Mouse (Mus musculus) spleen, postnatal 36 days (tissue): ENCODE measurements around the gene Ago3.
A peak's percentile ranks its signal among the peaks of the same experiment; 100 is the strongest.

Source experiments
- DNase-seq, 2 experiments: peaks; one replicate each; pipeline ENCODE4 v3.0.0; 2022; ENCODE audit warnings: low spot score in 2 of 2, mixed read lengths in 1 of 2

Gene Ago3

DNA sequence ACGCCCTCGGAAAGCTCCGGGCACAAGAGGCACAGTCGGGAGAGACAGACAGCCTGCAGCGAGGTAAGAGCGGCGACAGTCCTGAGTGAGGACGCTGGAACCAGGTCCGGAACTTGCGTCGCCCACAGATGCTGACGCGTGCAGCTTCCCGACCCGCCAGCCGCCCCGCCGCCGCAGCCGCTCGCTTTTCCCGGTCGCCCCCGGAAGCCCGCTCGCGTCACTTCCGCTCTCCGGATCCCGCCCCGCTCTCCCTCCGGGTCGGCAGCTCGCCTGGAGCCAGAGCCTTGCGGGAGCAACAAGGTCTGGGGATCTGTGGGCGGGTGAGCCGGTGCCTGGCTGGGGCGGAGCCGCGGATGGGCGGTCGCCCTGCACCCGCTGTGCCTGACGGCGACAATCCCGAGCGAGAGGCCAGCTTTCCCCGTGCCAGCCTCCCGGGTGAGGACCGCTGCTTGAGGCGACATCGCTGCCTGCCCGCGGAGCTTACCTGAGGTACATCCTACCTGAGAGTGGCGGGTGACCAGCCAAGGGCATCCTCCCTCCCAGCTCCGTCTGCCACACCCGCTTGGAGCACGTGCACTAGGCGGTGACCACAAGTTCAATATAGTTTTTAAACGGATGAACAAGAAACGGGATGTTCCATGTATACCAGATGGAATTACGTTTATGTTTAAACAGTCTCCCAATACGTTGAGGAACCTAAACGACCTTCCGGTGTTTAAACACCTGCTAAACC is at the start of gene Ago3:
TSS of gene Ago3 (minus strand) at position 210 of the 733 bp plus-strand sequence.
- DNase-seq = peak; percentile 88 to 90

DNA sequence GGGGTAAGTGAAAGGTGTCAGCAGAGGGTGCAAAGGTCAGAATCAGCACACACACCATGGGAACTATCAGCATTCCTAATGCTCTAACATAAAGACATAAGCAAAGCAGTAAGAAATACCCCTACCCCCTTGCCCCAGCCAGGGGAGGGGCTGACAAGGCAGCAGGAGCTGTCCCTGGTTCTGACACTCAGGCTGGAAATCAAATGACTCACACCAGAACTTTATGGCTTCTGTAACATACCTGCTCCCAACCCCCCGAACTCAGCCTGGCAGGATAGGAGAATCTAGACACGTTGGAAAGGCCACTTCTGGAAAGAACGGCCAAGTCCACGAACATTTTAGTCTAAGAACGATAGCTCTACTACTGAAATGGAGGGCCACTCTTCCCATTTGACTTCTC is 43.7 kb upstream of the Ago3 start:
- no peak for DNase-seq

DNA sequence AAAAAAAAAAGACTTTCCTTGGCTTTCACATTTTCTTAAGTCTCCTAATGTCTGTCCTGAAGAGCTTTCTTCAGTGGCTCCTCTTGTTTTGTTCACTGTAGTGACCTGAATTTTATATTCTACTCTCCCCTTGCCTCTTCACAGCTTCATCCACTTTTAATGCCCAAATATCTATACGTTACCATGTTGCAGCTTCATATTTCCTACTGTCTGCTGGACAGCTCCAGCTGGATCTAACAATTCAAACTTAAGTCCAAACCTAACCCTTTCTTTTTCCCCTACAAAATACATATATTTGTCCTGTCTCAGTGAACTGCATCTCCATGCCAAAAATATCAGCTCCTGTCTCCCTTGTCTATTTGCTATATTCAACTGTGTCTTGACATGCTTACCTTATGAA is 40.0 kb upstream of the Ago3 start:
- DNase-seq = no peak

DNA sequence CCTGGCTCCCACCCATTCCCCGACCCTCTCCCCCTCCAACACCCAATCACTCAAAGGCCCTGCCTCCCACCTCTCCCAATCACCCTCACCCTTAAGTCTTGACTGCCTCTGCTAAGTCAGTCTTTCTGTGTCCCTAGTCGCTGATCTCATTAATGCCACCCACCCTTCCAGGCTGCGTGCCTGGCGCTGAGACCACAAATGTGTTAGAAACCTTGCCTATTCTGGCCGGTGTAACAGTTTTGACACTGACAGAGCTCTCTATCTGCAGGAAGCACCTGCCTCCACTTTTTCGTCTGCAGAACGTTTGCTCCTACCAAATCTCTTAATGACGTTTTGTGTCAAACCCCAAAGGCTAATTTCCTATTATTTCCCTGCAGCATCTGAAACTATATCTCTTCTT is 39.6 kb upstream of the Ago3 start:
- DNase-seq = no peak

DNA sequence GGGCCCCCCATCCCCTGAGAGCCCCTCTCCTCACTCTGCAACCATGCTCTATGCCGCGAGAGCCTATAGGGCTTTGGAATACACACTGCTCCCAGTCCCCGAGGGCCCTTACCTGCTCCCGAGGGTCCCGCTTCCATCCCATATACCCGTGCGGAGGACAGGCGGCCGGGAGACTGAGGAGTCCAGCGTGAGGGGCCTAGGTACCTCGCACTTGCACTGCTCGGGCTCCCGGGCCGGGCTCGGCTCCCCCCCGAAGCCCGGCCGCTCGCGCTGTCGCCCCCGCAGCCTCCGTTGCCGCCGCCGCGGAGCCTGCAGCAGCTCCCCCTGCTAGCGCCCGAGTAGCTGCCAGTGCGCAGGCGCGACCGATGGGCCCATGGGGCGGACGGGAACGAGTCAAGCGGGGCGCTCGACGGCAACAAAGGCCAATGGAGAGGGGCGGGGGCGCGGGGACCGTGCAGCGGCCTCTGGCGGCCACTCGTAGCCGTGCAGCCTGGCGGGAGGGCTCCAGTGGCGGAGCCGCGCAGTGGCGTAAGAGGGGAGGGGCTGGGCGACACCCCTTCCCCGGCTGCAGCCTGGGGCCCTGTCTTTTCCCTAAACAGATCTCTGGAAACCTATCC is 39.0 kb upstream of the Ago3 start, which contains the start of gene Ago1:
TSS of gene Ago1 (minus strand) at position 299 of the 617 bp plus-strand sequence.
- DNase-seq = peak; percentile 95 to 96

DNA sequence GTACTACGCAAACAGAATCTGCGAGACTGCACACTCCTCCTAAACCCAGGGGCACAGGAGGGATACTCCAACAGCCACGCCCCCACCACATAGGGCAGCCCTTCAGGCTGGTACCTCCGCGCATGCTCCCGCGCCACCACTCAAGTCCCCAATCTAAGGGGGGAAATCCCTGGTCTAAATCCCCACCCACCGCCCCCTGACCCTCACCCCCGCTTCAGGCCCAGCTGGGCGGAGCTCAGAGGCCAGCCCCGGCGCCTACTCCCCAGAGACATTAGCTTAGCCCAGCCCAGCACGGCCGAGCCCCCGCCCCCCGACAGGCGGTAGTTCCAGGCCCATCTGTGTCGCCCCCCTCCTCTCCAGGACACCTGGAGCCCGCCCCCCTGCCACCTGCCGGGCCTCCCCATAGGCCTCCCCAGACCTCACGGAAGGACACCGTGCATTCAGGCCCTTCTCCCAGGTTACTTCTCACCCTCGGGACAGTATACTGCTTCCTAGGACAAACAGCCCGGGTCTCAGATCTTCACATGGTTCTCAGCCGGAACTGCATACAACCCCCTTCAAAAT is 38.4 kb upstream of the Ago3 start:
- peak; percentile 73 to 79 for DNase-seq

DNA sequence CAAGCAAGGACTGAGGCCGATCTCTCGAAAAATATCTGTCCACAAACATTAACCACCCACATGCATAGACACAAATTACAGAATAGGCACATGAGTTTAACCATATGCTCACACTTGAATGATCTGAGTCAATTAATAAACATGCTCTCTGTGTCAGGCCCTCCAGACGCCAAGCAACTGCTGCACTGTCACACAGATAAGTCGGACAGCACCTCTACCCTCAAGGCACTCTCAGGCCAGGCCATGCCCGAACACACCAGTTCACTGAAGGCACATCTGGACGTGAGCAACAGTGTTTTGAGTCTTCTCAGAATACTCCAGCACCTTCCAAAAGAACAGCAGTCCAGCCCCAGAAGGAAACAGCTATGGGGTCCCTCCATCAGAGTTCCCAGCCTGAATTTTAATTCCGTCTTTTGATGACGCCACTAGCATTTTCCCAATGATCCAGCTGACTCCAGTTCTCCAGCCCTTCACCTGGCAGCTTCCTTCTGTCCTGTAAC is 36.9 kb upstream of the Ago3 start:
- DNase-seq = no peak

DNA sequence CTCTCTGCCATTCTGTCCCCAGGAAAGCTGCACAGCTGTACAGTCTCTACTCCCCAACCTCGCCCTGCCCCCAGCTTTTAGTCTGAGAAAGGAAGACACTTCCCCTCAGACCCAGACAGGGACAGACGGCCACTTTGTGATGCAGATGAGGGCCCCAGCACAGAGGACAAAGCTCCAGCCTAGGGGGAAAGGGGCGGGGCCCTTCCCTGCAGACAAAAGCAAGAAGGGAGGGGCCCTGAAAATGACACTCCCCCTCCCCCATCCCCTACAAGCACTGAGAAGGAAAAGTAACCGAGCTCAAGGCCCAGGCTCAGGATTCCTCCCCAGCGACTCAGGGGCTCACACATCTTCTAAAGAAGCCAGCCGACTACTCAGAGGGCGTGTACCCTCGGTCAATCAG is 36.5 kb upstream of the Ago3 start:
- peak in 1 of 2 experiments; percentile 12 for DNase-seq

DNA sequence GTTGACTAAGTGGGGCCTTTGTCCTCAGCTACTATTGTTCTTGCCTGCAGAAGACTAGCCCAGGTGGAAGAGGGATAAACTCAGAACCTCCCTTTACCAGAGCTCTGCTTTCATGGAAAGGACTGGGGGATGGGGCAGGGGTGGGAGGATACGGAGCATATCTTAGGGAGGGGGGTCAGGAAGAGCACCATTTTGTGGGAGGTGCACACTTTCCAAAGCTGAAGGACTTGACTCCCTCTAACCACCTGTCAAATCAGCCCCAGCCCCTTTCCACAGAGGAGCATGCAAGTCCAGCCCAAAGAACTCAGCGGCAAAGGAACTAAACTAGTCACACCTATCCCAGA is 35.5 kb upstream of the Ago3 start:
- no peak for DNase-seq

DNA sequence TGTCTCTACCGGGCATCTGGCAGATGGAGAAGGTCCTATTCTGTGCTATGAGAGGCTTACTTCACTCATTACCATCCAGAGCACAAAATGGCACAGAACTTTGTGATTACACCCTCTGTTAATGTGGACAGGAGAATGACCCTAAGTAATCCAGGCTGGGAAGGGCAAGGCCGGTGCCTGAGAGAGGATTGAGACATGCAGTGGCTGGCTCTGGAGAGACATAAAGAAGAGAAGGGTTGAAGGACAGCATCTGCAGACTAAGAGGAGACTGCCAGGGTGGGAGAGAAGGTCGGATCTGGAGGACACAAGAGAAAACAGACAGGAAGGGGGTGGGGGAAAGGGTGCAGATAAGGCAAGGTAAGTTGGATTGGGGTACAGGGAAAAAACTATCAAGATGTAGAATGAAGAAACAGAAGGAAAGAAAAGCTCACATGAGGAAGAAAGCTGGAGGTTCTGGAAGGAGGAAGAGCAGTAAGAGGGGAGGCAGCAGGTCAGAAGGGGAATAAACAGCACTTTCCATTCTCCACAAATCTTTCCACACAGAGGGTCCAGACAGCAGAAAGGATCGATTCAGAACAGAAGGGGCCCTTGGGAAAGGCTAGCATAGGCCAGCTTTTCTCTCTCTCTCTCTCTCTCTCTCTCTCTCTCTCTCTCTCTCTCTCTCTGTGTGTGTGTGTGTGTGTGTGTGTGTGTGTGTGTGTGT is 35.0 kb upstream of the Ago3 start:
- DNase-seq = no peak

DNA sequence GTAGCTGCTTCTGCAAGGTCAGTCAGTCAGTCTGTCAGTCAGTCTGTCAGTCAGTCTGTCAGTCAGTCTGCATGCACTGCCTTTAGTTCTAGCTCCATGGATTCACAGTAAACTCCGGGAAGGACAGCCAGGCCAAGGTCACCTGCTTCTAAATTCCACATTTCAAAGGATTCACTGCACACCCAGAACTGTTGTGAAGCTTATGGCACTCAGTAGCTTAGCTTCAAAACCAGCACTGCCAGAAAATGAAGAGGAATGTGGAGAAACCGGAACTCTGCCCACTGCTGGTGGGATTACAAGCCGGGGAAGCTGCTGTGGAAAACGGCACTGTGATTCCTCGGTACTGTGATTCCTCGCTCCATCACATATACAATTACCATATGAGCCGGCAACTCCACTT is 26.1 kb upstream of the Ago3 start:
- DNase-seq = no peak

DNA sequence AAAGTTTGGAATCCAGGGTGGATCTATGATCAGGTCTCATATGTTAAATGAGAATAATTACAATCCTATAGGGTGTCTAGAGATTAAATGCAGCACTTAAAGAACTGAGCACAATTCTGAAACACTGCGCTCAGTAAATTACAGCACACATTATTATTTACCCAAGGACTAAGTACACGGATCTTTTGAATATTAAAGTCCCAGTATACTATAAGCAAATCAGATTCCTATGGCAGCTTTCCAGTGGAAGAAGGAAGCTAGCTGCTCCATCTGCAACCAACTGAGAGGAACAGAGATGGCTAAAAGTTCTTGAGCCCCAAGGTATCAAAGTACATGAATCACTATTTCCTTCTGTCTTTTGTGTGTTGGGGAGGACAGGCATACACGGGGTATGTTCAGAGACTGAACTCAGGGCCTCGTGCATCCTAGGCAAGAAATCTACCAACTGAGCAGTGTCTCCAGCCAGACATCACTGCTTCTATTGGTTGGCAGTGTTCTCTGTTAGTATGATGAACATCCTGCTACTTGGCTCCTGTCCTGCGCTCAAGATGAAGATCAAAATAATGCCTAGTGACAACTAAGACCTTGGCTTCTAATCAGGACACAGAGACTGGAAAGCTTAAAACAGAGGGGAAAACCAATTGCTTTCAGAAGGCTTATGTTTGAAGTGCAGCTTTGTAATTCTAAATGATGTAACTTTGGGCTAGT is 25.3 kb upstream of the Ago3 start:
- DNase-seq = no peak

DNA sequence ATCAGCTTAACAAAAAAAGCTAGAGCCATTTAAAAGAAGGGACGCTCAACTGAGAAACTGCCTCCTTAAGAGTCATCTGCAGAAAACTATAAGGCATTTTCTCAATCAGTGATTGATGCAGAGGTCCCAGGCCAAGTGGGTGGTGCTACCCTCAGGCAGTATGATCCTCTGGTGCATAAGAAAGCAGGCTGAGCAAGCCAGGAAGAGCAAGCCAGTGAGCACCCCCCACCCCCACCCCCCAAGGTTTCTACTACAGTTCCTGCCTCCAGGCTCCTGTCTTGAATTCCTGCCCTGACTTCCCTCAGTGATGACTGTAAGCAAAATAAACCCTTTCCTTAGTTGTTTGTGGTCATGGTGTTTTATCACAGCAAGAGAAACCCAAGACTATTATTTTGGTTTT is 20.9 kb upstream of the Ago3 start:
- DNase-seq = no peak

DNA sequence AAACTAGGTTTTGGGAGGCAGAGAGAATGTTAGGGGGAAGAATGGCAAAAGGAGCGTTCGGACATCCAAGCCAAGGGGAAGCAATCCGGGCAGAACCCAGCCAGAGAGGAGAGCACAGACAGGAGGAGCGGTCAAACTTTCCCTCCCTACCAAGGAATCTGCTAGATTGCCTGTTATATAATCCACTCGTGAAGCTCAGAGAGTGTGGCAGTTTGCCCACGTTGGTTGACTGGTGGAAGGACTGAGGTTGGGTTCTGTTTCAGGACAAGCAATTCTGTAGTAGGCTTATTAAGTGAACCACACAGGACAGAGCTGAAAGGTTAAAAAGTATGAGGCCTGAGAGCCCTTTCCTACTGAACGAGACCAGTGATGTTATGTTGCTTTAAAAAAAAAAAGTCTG is 17.8 kb upstream of the Ago3 start:
- DNase-seq = no peak

DNA sequence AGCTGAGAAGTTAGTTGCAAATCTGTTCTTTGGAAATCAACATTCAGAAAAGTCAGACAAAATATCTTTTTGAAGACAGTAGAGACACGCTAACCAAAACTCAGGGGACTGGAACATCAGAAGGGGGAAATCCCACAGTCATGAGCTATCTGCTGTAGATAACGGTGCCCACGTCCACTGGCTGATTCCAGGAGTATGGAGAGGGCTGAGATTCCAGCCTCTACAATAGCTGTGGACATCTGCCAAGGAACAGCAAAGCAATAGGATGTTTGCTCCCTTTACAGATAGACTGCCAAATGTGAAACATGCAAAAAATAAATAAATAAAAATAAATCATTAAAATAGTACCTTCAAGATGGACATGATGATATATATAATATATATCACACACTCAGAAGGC is 15.2 kb upstream of the Ago3 start:
- no peak for DNase-seq

DNA sequence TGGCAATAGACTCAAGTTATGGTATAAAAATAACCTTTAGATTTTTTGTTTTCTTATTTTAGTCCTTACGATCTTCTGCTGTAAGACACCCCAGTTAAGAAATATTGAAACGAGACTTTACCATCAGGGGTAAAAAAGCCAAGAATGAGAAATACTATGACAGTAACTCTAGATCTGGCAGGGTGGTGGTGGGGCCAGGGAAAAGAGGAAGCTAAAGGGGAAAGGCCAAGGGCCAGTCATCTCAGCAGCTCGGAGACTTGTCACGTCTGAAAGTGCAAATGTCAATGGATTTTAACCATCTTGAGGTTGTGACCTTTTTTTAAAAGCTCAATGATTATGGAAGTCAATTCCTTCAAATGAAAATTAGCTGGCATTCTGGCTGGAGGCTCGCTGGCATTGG is 8.9 kb upstream of the Ago3 start:
- no peak for DNase-seq

DNA sequence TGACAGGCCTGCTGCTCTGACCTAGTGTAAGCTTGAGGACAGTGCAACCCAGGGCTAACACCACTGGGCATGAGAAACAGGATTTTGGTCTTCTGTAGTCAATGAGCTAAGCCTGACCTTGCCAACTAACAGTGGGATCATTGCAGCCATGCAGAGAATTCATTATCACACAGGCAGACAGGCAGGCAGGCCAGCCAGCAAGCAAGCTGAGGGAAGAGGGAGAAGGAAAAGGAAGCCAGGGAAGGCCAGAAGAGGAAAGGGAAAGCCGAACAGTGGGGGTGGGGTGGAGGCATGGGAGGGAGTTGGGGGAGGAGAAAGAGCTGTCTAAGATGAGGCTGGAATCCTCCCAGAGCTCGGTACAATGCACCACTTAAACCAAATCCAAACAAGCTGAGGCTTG is 6.9 kb upstream of the Ago3 start:
- DNase-seq = no peak

DNA sequence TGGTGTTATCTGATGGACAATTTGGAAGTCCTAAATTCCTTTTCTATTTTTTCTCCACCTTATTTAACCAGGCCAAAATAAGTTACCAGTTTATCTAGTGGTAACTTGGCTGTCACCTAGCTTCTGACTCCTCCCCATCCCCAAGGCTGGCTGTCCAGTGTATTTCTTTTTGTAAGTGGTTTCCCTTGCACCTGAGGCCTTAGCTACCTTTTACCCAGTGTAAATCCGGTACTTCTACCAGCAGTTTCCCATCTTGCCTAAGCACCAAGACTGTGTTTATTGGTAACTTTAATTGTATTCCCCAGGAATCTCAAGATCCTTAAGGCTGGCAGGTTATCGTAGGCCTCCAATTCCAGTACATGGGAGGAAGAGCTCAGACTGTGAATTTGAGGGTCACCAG is 4.7 kb upstream of the Ago3 start:
- DNase-seq = no peak

DNA sequence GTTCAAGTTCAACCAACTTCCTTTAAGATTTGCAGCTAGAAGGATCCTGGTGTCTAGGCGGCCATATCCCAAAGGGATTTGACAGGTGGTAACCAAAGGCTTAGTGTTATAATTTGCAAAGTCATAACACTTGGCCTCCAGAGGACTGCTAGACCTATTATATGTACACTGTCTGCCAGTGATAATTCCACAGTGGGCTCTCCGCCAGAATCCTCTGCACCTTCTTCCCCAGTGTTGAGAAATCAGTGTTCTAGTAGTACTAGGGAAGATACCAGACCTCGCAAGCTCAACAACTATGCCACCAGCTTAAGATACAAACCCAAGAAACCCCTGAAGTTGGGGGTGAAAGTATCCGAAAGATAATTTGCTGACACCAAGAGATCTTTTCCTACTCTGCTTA is 3.8 kb upstream of the Ago3 start:
- no peak for DNase-seq

DNA sequence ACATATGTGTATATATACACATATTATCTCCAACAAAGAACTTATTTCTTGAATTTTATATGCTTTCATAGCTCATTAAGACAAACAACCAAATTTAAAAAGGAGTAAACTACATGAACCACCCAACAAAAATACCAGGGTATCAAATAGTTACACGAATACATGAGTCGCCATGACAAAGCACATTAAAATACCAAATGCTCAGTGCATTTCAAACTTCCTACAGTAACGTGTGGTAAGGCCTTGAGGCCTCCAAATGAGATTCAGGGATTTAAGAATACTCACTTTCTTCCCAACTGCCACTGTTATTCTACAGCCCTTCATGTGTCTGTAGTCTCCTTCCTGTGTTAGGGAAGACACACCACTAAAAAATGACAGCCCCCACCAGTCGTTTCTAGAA is 2.4 kb upstream of the Ago3 start:
- no peak for DNase-seq

DNA sequence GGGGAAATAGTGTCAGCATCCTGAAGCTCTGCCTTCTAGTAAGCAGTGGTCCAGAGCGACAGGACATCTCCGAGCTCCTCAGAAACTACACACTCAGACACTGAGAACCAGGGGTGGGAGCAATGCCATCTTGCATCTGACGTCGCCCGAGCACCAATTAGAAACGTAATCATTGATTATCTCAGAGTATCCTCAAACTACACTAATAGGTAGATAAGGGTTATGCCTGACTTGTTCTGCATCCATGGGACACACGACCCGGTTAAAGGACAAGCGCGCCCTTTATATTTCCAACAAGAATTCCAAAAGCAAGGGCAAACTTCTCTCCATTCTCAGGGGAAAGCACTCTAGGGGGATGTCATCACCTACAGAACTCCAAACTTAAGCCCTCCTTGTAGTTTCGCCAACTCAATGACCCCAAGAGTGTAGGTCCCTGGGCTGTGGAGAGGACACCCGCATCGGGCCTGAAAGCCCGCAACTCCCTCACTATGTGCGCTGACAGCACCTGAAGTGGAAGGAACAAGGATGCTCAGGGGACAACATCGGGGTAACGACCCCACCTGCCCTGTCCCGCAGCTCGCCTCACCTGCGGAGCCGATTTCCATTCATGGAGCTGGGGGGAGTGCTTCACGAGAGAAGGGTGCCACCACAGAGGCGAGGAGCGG is 542 bp downstream of the Ago3 start:
- DNase-seq = no peak
